Mouse (Mus musculus): ENCODE measurements around the gene Pnpla3.
A peak's percentile ranks its signal among the peaks of the same experiment; 100 is the strongest.

Gene Pnpla3

GRCm38 (mm10) chr15:84216461-84217084 is 48.9 kb downstream of the Pnpla3 start:
- no peak for DNase-seq (ENCODE audit: low read depth, low spot score)

GRCm38 (mm10) chr15:84217969-84218782 is 50.5 kb downstream of the Pnpla3 start:
- DNase-seq (ENCODE audit: low read depth, low spot score), result no peak

- no peak for DNase-seq (ENCODE audit: low read depth, low spot score)
These were observed 51.2 kb downstream of the Pnpla3 start for GRCm38 (mm10) chr15:84218783-84219271.

GRCm38 (mm10) chr15:84221539-84221938 is 53.9 kb downstream of the Pnpla3 start:
- DNase-seq (ENCODE audit: low read depth, low spot score), result no peak

GRCm38 (mm10) chr15:84223423-84223822 is 55.8 kb downstream of the Pnpla3 start:
- no peak for DNase-seq (ENCODE audit: low read depth, low spot score)

GRCm38 (mm10) chr15:84224779-84225178 is 57.1 kb downstream of the Pnpla3 start:
- no peak for DNase-seq (ENCODE audit: low read depth, low spot score)

- no peak for DNase-seq (ENCODE audit: low read depth, low spot score)
These were observed 59.3 kb downstream of the Pnpla3 start for GRCm38 (mm10) chr15:84226918-84227317.

GRCm38 (mm10) chr15:84230661-84231060 is 63.0 kb downstream of the Pnpla3 start:
- DNase-seq (ENCODE audit: low read depth, low spot score), result peak; percentile 24

GRCm38 (mm10) chr15:84231113-84231712 is 63.6 kb downstream of the Pnpla3 start:
- peak; percentile 29 for DNase-seq (ENCODE audit: low read depth, low spot score)

- no peak for DNase-seq (ENCODE audit: low read depth, low spot score)
These were observed 64.3 kb downstream of the Pnpla3 start, which contains the start of gene Parvb for GRCm38 (mm10) chr15:84231721-84232561. Parvb (plus strand) TSS chr15:84232043.

GRCm38 (mm10) chr15:84232609-84233008 is 65.0 kb downstream of the Pnpla3 start:
- DNase-seq (ENCODE audit: low read depth, low spot score), result no peak

- no peak for DNase-seq (ENCODE audit: low read depth, low spot score)
These were observed 67.4 kb downstream of the Pnpla3 start for GRCm38 (mm10) chr15:84234794-84235581.

- no peak for DNase-seq (ENCODE audit: low read depth, low spot score)
These were observed 68.0 kb downstream of the Pnpla3 start for GRCm38 (mm10) chr15:84235646-84236045.

Data from c-Kit-negative CD71-positive TER-119-positive erythroid progenitor cells, embryonic 14.5 days (primary cell).